Mouse (Mus musculus) ES-E14 (cell line): ENCODE results near the gene Zcchc12. TPM values are rescaled to one million over a fixed set of nuclear protein-coding genes. Genes with fewer than 3 reads are reported as not detected.

Source experiments
- DNase-seq: peaks from one replicate; pipeline ENCODE4 v3.0.0-alpha.2; 2013; ENCODE audit warnings: low read depth, low spot score
- H3K27ac ChIP-seq: 2 replicates; pipeline ENCODE4 v1.5.1; 2012; ENCODE audit warnings: low read depth, mild to moderate bottlenecking, low read length, moderate library complexity, mixed read lengths; ENCODE audit not compliant: poor library complexity, insufficient read depth, severe bottlenecking
- H3K36me3 ChIP-seq: 2 replicates; pipeline ENCODE4 v1.6.1; 2012; ENCODE audit warnings: mild to moderate bottlenecking, low read length, moderate library complexity, mixed read lengths; ENCODE audit not compliant: control insufficient read depth, poor library complexity, insufficient read depth, severe bottlenecking
- H3K4me1 ChIP-seq, 2 experiments: fragments of 150-350 bp in 1 of 2; sonication (generic) in 1 of 2; 2 replicates each; pipeline ENCODE4 v1.6.1; 2012; ENCODE audit warnings: low read length in 2 of 2, mild to moderate bottlenecking in 1 of 2, mixed read lengths in 1 of 2; ENCODE audit not compliant: control insufficient read depth in 2 of 2, insufficient read depth in 2 of 2, poor library complexity in 1 of 2
- H3K4me3 ChIP-seq, 2 experiments: fragments of 150-350 bp in 1 of 2; sonication (generic) in 1 of 2; 2 replicates each; pipeline ENCODE4 v1.5.1; 2012; ENCODE audit warnings: low read length in 2 of 2, low read depth in 1 of 2, mild to moderate bottlenecking in 1 of 2, mixed read lengths in 1 of 2; ENCODE audit not compliant: insufficient read depth in 1 of 2, poor library complexity in 1 of 2, severe bottlenecking in 1 of 2
- H3K9ac ChIP-seq: 2 replicates; pipeline ENCODE4 v1.6.1; 2012; ENCODE audit warnings: low read depth, mild to moderate bottlenecking, low read length, mixed read lengths; ENCODE audit not compliant: poor library complexity, insufficient read depth, severe bottlenecking
- H3K9me3 ChIP-seq: fragments of 150-350 bp; sonication (generic); 2 replicates; pipeline ENCODE4 v1.6.1; 2012; ENCODE audit warnings: low read depth, mild to moderate bottlenecking, low read length; ENCODE audit not compliant: control insufficient read depth, insufficient read depth
- CHD2 ChIP-seq: IDR thresholded peaks from 2 replicates; pipeline ENCODE4 v1.6.1; 2014; ENCODE audit warnings: mild to moderate bottlenecking, low read depth, low read length, inconsistent platforms
- HCFC1 ChIP-seq: IDR thresholded peaks from 2 replicates; pipeline ENCODE4 v1.6.1; 2012; ENCODE audit warnings: low read length, inconsistent platforms, borderline replicate concordance; ENCODE audit not compliant: insufficient read depth
- MAFK ChIP-seq: IDR thresholded peaks from 2 replicates; pipeline ENCODE4 v1.6.1; 2014; ENCODE audit warnings: mild to moderate bottlenecking, low read depth, low read length, inconsistent platforms; ENCODE audit not compliant: insufficient read depth
- ZC3H11A ChIP-seq: IDR thresholded peaks from 2 replicates; pipeline ENCODE4 v1.6.1; 2012; ENCODE audit warnings: low read depth, mild to moderate bottlenecking, inconsistent platforms, low read length, borderline replicate concordance
- ZNF384 ChIP-seq: IDR thresholded peaks from 2 replicates; pipeline ENCODE4 v1.6.1; 2012; ENCODE audit warnings: low read depth, low read length, inconsistent platforms
- in situ Hi-C, 2 experiments: fragments of 600-800 bp; cut with MboI; formaldehyde crosslinking; loops; one replicate each; pipeline ENCODE4 v1.15.1; 2025; ENCODE audit warnings: low sequenced_read_pairs in 2 of 2, inconsistent platforms in 1 of 2; ENCODE audit not compliant: unreplicated experiment in 2 of 2
- total RNA-seq: library from RNA; depleted of rRNA; stranded (reverse); fragments of 300-350 nt; gene quantifications from 2 replicates; pipeline ENCODE4 v1.2.3, GENCODE M21; 2012; rRNA removed

Zcchc12 gene
- total RNA-seq, 1 experiment = 1.3 TPM

DNA sequence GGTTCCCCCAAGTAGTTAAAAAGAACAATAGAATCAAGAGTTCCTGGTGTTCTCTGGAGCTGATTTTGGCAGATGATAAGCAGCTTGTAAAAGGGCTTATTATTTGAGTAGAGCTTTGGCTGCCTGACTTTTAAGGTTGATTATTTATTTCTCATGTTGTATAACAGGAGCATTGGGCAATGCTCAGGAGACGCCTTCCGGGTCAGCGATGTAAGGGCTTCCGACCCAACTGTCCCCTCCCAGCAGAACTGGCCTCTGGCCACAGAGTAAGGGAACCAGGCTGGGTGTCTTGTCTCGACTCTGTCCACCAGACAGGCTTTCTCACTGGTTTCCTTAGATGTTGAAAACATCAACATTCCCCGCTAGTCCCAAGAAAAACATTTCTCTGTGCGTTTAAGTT is 33.2 kb downstream of the Zcchc12 start:
- no peak for TF ChIP-seq MAFK
- TF ChIP-seq ZC3H11A = no peak
- no peak for TF ChIP-seq HCFC1
- no peak for TF ChIP-seq ZNF384
- no peak for TF ChIP-seq CHD2
- Histone ChIP-seq H3K9ac (no peak overlapping the region), H3K27ac (no peak overlapping the region), H3K4me1 (no peaks in the 10 kb centered on the region), H3K9me3 (no peaks in the 10 kb centered on the region), H3K36me3 (no peaks in the 10 kb centered on the region), H3K4me3 (no peak overlapping the region)
- in situ Hi-C loops = loop anchor here (10.0 to 25.0 kb wide), 2 partner anchors 158 to 176 kb away; partner anchors contain the start of gene Gm6268 (in 1 of the 2)
- no peak for DNase-seq

DNA sequence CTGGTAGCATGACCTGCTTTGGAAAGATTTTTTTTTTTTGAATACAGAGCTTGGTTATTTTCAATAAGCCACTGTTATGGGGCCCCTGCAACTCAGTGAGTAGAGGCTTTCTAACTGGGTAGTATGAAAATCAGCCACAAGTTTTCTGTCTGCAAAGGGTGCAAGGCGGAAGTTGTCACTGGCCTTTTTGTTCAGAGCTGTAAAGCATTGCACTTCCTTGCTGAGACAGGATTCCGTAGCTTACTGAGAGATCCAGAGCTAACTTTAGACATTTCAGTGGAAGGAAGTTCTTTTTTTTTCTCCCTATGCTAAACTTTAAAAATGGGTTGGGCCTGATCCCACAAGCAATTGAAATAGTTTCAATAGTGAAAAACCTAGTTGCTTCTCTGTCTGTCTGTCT is 33.6 kb downstream of the Zcchc12 start:
- DNase-seq = no peak
- H3K4me3 ChIP-seq = no peak overlapping the region
- in situ Hi-C loops = loop anchor here (10.0 to 25.0 kb wide), 2 partner anchors 158 to 176 kb away; partner anchors contain the start of gene Gm6268 (in 1 of the 2)
- TF ChIP-seq MAFK = no peak
- TF ChIP-seq CHD2 = no peak
- TF ChIP-seq ZC3H11A = no peak
- no peak for TF ChIP-seq HCFC1
- TF ChIP-seq ZNF384 = no peak
- H3K9ac ChIP-seq = no peak overlapping the region
- H3K27ac ChIP-seq = no peak overlapping the region
- H3K4me1 ChIP-seq = no peaks in the 10 kb centered on the region
- H3K36me3 ChIP-seq = no peaks in the 10 kb centered on the region
- no peaks in the 10 kb centered on the region for H3K9me3 ChIP-seq

DNA sequence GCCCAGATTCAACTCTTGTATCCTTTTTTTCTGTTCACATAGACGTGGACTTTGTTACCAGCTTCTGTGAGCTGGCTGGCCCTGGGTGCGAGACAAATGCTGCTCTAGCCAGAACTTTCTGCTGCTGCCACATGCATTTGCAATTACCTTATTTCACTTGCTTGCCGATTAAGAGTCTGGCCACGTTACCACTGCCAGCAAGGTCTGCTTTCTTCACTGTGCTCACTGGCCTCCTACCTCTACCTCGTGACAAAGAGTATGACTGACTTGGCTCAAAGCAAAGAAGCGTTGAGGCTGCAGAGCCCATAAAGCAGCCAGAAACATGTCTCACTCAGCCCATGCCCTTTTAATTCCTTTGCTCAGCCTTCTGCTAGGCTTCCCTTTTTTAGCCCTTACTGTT is 39.9 kb downstream of the Zcchc12 start:
- Histone ChIP-seq H3K4me1 (no peaks in the 10 kb centered on the region), H3K27ac (no peak overlapping the region), H3K4me3 (no peak overlapping the region), H3K9ac (no peak overlapping the region), H3K36me3 (no peaks in the 10 kb centered on the region), H3K9me3 (no peaks in the 10 kb centered on the region)
- in situ Hi-C loops = loop anchor here in 1 of 2 experiments (25.0 kb wide), 1 partner anchor 152 kb away; no protein-coding TSS in a partner anchor
- TF ChIP-seq ZC3H11A (no peak), MAFK (no peak)
- DNase-seq = no peak

Other genes with a start within 250 kb of the Zcchc12 start
- gene Il13ra1, start 83.8 kb upstream of the Zcchc12 start, total RNA-seq = 5.4 and 6.6 TPM in 2 replicates
- gene Lonrf3, start 132.4 kb downstream of the Zcchc12 start, total RNA-seq = 5.3 and 7.0 TPM in 2 replicates
- not detected in 2 replicates for gene Gm6268, start 205.4 kb downstream of the Zcchc12 start, total RNA-seq